Mouse (Mus musculus) cerebellum, postnatal 36 days (tissue): ENCODE measurements at regions not wholly inside any gene's neighbourhood (a gene's known extent, or its start where the extent isn't known, plus 50 kb on each side); places are given as distances from the start of the nearest gene placed in this dataset.

Source experiments
- DNase-seq, 2 experiments: peaks; one replicate each; pipeline ENCODE4 v3.0.0; 2021 to 2022; ENCODE audit warnings: mixed read lengths in 2 of 2

DNA sequence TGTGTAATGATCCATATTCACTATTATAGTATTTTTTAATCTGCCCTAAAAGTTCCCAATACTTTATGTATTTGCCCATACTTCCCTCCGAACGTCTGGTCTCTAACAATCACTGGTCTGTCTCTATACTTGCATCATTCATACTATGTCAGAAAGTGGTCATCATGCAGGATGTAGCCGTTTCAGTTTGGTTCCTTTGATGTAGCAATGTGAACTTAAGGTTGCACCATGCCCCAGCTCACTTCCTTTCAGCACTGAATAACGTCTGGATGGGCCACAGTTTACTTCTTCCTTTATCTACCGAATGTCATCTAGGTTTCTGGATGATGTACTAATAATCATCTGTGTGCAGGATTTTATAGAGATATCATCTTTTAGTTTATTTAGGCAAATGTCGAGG, 461.9 kb downstream of the Rpl10l start:
- no peak for DNase-seq

- DNase-seq = no peak
These were observed 485.1 kb downstream of the Rpl10l start for GRCm38 (mm10) chr12:65799060-65799459.

- DNase-seq = peak; percentile 18 to 28
These were observed 512.7 kb downstream of the Rpl10l start for GRCm38 (mm10) chr12:65771531-65771930.
